Mouse (Mus musculus) stomach, embryonic 15.5 days (tissue): ENCODE data around the gene Ppp1r12b. TPM values are rescaled to one million over a fixed set of nuclear protein-coding genes. Genes with fewer than 3 reads are reported as not detected.

Experiments
- ATAC-seq: fragments of 200-750 bp; cut with Nextera tagmentation; 2 replicates; pipeline ENCODE4 v1.8.0; 2017; ENCODE audit warnings: low read depth, moderate number of reproducible peaks, moderate TSS enrichment; ENCODE audit not compliant: insufficient read depth, low FRiP score
- H3K27ac ChIP-seq: fragments of 300-500 bp; sonication (generic); 2 replicates; pipeline ENCODE4 v1.5.1; 2015; ENCODE audit warnings: mild to moderate bottlenecking, inconsistent platforms
- H3K27me3 ChIP-seq: fragments of 300-500 bp; sonication (generic); replicated peaks from 2 replicates; pipeline ENCODE4 v1.6.1; 2015; ENCODE audit warnings: inconsistent platforms
- H3K36me3 ChIP-seq: fragments of 300-500 bp; sonication (generic); 2 replicates; pipeline ENCODE4 v1.6.1; 2015; ENCODE audit warnings: inconsistent platforms
- H3K4me1 ChIP-seq: fragments of 300-500 bp; sonication (generic); 2 replicates; pipeline ENCODE4 v1.6.1; 2015; ENCODE audit warnings: inconsistent platforms
- H3K4me2 ChIP-seq: fragments of 300-500 bp; sonication (generic); 2 replicates; pipeline ENCODE4 v1.6.1; 2015; ENCODE audit warnings: mild to moderate bottlenecking, inconsistent platforms
- H3K4me3 ChIP-seq: fragments of 300-500 bp; sonication (generic); replicated peaks from 2 replicates; pipeline ENCODE4 v1.5.1; 2015; ENCODE audit warnings: inconsistent platforms
- H3K9ac ChIP-seq: fragments of 300-500 bp; sonication (generic); 2 replicates; pipeline ENCODE4 v1.6.1; 2015; ENCODE audit warnings: inconsistent platforms
- H3K9me3 ChIP-seq: fragments of 300-500 bp; sonication (generic); 2 replicates; pipeline ENCODE4 v1.6.1; 2016; ENCODE audit warnings: inconsistent platforms
- WGBS: fragments of 180-500 bp; shearing (Covaris S2); methylation state at CpG from one replicate; pipeline ENCODE4 v1.1.7; 2015; 5-methylcytosine and 5-hydroxymethylcytosine counted together
- polyA plus RNA-seq: library from polyadenylated mRNA; unstranded; fragments of >200 nt; fragmentation: Nextera tagmentation; extraction: Ambion mirVana; gene quantifications from 2 replicates; pipeline ENCODE4 v1.2.1, GENCODE M21; 2015

Gene Ppp1r12b
- polyA plus RNA-seq, 1 experiment from 2014 or later: 20.2 TPM

- no peaks in the 10 kb centered on the region for H3K4me1 ChIP-seq
- H3K9me3 ChIP-seq: no peaks in the 10 kb centered on the region
- H3K4me3 ChIP-seq: no peak overlapping the region
- WGBS: 62% methylated on average over 5 of the region's 5 CpGs
- no peak overlapping the region for H3K9ac ChIP-seq
- H3K4me2 ChIP-seq: no peak overlapping the region
- peak; percentile 56; the same call in 1 of the 2 replicates for ATAC-seq
- H3K27ac ChIP-seq: no peak overlapping the region; the same call in 1 of the 2 replicates
- H3K27me3 ChIP-seq: no peaks in the 10 kb centered on the region
- no peaks in the 10 kb centered on the region for H3K36me3 ChIP-seq
Measured at GRCm38 (mm10) chr1:134733659-134734058, 222.1 kb downstream of the Ppp1r12b start.

- no peaks in the 10 kb centered on the region for H3K27me3 ChIP-seq
- WGBS: 60% methylated on average over 8 of the region's 8 CpGs
Measured at GRCm38 (mm10) chr1:134727256-134727655, 228.5 kb downstream of the Ppp1r12b start.

GRCm38 (mm10) chr1:134726480-134726879 is 229.3 kb downstream of the Ppp1r12b start:
- no peaks in the 10 kb centered on the region for H3K9me3 ChIP-seq
- H3K4me3 ChIP-seq: no peak overlapping the region
- WGBS: 89% methylated on average over 7 of the region's 7 CpGs
- H3K36me3 ChIP-seq: no peaks in the 10 kb centered on the region
- no peak overlapping the region for H3K9ac ChIP-seq
- 0 out of 2 replicates have a peak, but pooled peaks cover 13% of the 10 kb centered on the region for H3K4me1 ChIP-seq
- H3K27me3 ChIP-seq: no peaks in the 10 kb centered on the region
- no peak overlapping the region for H3K4me2 ChIP-seq
- ATAC-seq: no peak
- no peak overlapping the region for H3K27ac ChIP-seq

More at GRCm38 (mm10) chr1:134727256-134727655, 228.5 kb downstream of the Ppp1r12b start:
- 0 out of 2 replicates have a peak, but pooled peaks cover 13% of the 10 kb centered on the region for H3K4me1 ChIP-seq
- ATAC-seq: peak; percentile 44; the same call in 1 of the 2 replicates
- no peaks in the 10 kb centered on the region for H3K36me3 ChIP-seq
- no peaks in the 10 kb centered on the region for H3K9me3 ChIP-seq
- no peak overlapping the region for H3K9ac ChIP-seq
- H3K4me3 ChIP-seq: no peak overlapping the region
- H3K27ac ChIP-seq: peak overlapping the region; percentile 14; the same call in 1 of the 2 replicates
- H3K4me2 ChIP-seq: no peak overlapping the region

GRCm38 (mm10) chr1:134725276-134725675 is 230.5 kb downstream of the Ppp1r12b start:
- H3K4me2 ChIP-seq: no peak overlapping the region
- ATAC-seq: no peak
- no peak overlapping the region for H3K9ac ChIP-seq
- no peak overlapping the region for H3K4me3 ChIP-seq
- H3K27me3 ChIP-seq: no peaks in the 10 kb centered on the region
- 0 out of 2 replicates have a peak, but pooled peaks cover 13% of the 10 kb centered on the region for H3K4me1 ChIP-seq
- 42% methylated on average over 5 of the region's 5 CpGs for WGBS
- H3K36me3 ChIP-seq: no peaks in the 10 kb centered on the region
- H3K27ac ChIP-seq: no peak overlapping the region
- no peaks in the 10 kb centered on the region for H3K9me3 ChIP-seq

- ATAC-seq: no peak
- H3K4me3 ChIP-seq: no peak overlapping the region
- WGBS: 87% methylated on average over 7 of the region's 7 CpGs
- H3K27me3 ChIP-seq: no peaks in the 10 kb centered on the region
- no peak overlapping the region for H3K4me2 ChIP-seq
- H3K4me1 ChIP-seq: 0 out of 2 replicates have a peak, but pooled peaks cover 5% of the 10 kb centered on the region
- no peaks in the 10 kb centered on the region for H3K36me3 ChIP-seq
- no peak overlapping the region for H3K9ac ChIP-seq
- no peaks in the 10 kb centered on the region for H3K9me3 ChIP-seq
- no peak overlapping the region for H3K27ac ChIP-seq
Measured at GRCm38 (mm10) chr1:134722891-134723290, 232.9 kb downstream of the Ppp1r12b start.

- 81% methylated on average over 5 of the region's 5 CpGs for WGBS
- Histone ChIP-seq H3K4me2 (no peak overlapping the region), H3K4me3 (no peak overlapping the region), H3K36me3 (no peaks in the 10 kb centered on the region), H3K9ac (no peak overlapping the region), H3K27ac (no peak overlapping the region), H3K27me3 (no peaks in the 10 kb centered on the region), H3K9me3 (no peaks in the 10 kb centered on the region), H3K4me1 (no peaks in the 10 kb centered on the region)
- no peak for ATAC-seq
Measured at GRCm38 (mm10) chr1:134721486-134721885, 234.3 kb downstream of the Ppp1r12b start.

- Histone ChIP-seq H3K4me1 (no peaks in the 10 kb centered on the region), H3K9me3 (no peaks in the 10 kb centered on the region), H3K4me3 (no peak overlapping the region), H3K27ac (no peak overlapping the region), H3K36me3 (no peaks in the 10 kb centered on the region), H3K27me3 (no peaks in the 10 kb centered on the region), H3K9ac (no peak overlapping the region), H3K4me2 (no peak overlapping the region)
- ATAC-seq: no peak
- 67% methylated on average over 12 of the region's 12 CpGs for WGBS
Measured at GRCm38 (mm10) chr1:134719718-134720304, 235.9 kb downstream of the Ppp1r12b start.

- peaks cover 5% of the 10 kb centered on the region; the same call in 1 of the 2 replicates for H3K4me1 ChIP-seq
- H3K9me3 ChIP-seq: no peaks in the 10 kb centered on the region
- H3K4me3 ChIP-seq: no peak overlapping the region
- ATAC-seq: no peak
- H3K9ac ChIP-seq: no peak overlapping the region
- no peaks in the 10 kb centered on the region for H3K36me3 ChIP-seq
- H3K4me2 ChIP-seq: no peak overlapping the region
- no peaks in the 10 kb centered on the region for H3K27me3 ChIP-seq
- H3K27ac ChIP-seq: no peak overlapping the region
- 72% methylated on average over 5 of the region's 5 CpGs for WGBS
Measured at GRCm38 (mm10) chr1:134715092-134715491, 240.7 kb downstream of the Ppp1r12b start.

GRCm38 (mm10) chr1:134714166-134714565 is 241.6 kb downstream of the Ppp1r12b start:
- no peak overlapping the region for H3K9ac ChIP-seq
- no peak overlapping the region for H3K4me2 ChIP-seq
- no peak overlapping the region for H3K27ac ChIP-seq
- H3K9me3 ChIP-seq: no peaks in the 10 kb centered on the region
- H3K36me3 ChIP-seq: no peaks in the 10 kb centered on the region
- no peaks in the 10 kb centered on the region; the same call in 1 of the 2 replicates for H3K27me3 ChIP-seq
- no peak overlapping the region for H3K4me3 ChIP-seq
- peaks cover 9% of the 10 kb centered on the region for H3K4me1 ChIP-seq
- no peak for ATAC-seq
- 65% methylated on average over 8 of the region's 8 CpGs for WGBS

- no peak overlapping the region for H3K4me3 ChIP-seq
- H3K9ac ChIP-seq: no peak overlapping the region
- no peak overlapping the region for H3K27ac ChIP-seq
- peak; percentile 78 for ATAC-seq
- H3K9me3 ChIP-seq: no peaks in the 10 kb centered on the region
- no peak overlapping the region for H3K4me2 ChIP-seq
- H3K36me3 ChIP-seq: no peaks in the 10 kb centered on the region
- H3K4me1 ChIP-seq: peaks cover 15% of the 10 kb centered on the region
- H3K27me3 ChIP-seq: peaks cover 2% of the 10 kb centered on the region; the same call in 1 of the 2 replicates
- 35% methylated on average over 11 of the region's 11 CpGs for WGBS
Measured at GRCm38 (mm10) chr1:134713421-134713969, 242.2 kb downstream of the Ppp1r12b start.

GRCm38 (mm10) chr1:134712781-134713299 is 242.9 kb downstream of the Ppp1r12b start:
- Histone ChIP-seq H3K9me3 (no peaks in the 10 kb centered on the region), H3K27me3 (peaks cover 2% of the 10 kb centered on the region; the same call in 1 of the 2 replicates), H3K4me2 (no peak overlapping the region), H3K4me1 (peaks cover 15% of the 10 kb centered on the region), H3K4me3 (no peak overlapping the region), H3K9ac (no peak overlapping the region), H3K36me3 (no peaks in the 10 kb centered on the region), H3K27ac (no peak overlapping the region)
- 81% methylated on average over 9 of the region's 9 CpGs for WGBS
- no peak for ATAC-seq

GRCm38 (mm10) chr1:134711653-134712052 is 244.1 kb downstream of the Ppp1r12b start:
- no peak for ATAC-seq
- Histone ChIP-seq H3K27ac (no peak overlapping the region), H3K4me3 (no peak overlapping the region), H3K9ac (no peak overlapping the region), H3K4me2 (no peak overlapping the region), H3K9me3 (no peaks in the 10 kb centered on the region), H3K27me3 (peaks cover 2% of the 10 kb centered on the region; the same call in 1 of the 2 replicates), H3K4me1 (peaks cover 15% of the 10 kb centered on the region), H3K36me3 (no peaks in the 10 kb centered on the region)
- WGBS: 59% methylated on average over 5 of the region's 5 CpGs
